In the genomic region with DNA sequence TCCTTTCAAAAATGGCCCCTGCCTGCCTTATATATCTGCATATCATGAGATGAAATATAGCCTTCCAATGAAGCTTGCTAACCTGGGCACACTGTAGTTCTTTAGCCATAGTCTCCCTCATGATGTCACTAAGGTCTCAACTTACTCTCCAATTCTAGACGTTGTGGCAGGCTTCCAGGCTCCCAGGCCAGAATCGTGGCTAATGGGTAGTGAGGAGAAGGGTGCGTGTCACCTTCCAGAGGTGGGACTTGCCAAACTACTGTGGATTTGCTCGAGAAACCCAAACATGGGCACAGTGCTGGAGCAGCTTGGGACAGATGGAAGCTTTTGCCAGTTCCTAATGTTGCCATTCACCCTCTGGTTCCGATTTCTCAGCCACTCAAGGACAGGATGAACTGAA, we compare ENCODE assay signal across 11 mouse cellular contexts.
"Had no signal": no experiment of that assay in that cellular context is flagged by ENCODE, and none has a peak within 500 bp of the region (broad histone marks: within the 10 kb centered on the region; RNA-seq: fewer than 3 reads in every experiment).

No protein-coding gene starts in this region.

- DNase-seq: gastrocnemius, postnatal 14 days; heart, adult 2 months; heart, postnatal 14 days; heart, postnatal 36 days; kidney, adult 18-20 months; kidney, adult 8-10 months; kidney, postnatal 10 days; kidney, postnatal 25 days; kidney, postnatal 4 days; liver; liver, embryonic 13.5 days had no signal
